Comparison of ENCODE assay signal across 8 mouse cellular contexts in genomic region chrX:100777655-100778234, GRCm38 (mm10). TPM values are rescaled to one million over a fixed set of nuclear protein-coding genes. Genes with fewer than 3 reads are reported as not detected.
DNase-seq lines count a peak whose midpoint lies in the region; ATAC-seq and TF ChIP-seq lines count a peak whose summit lies in the region.

No protein-coding gene starts in this region.

- TF ChIP-seq POLR2A in lung, adult 2 months (IDR thresholded peaks at IDR 0.05; ENCODE audit: borderline replicate concordance, extremely low read depth, low read depth, low read length): no peak

- no peaks in the 10 kb centered on the region for H3K36me3 ChIP-seq in embryonic facial prominence, embryonic 15.5 days
- H3K36me3 ChIP-seq in intestine, embryonic 16.5 days (ENCODE audit: control insufficient read depth, insufficient read depth, low read length): no peaks in the 10 kb centered on the region
- 0 out of 2 replicates have a peak, but pooled peaks cover 3% of the 10 kb centered on the region for H3K36me3 ChIP-seq in neural tube, embryonic 13.5 days

- peak overlapping the region; percentile 44; the same call in 1 of the 2 replicates for H3K9ac ChIP-seq in embryonic facial prominence, embryonic 15.5 days
- H3K9ac ChIP-seq in intestine, embryonic 16.5 days (ENCODE audit: low read depth, low read length): peak overlapping the region; percentile 65
- H3K9ac ChIP-seq in neural tube, embryonic 13.5 days: peak overlapping the region; percentile 75

- peak overlapping the region; percentile 81 for H3K27ac ChIP-seq in embryonic facial prominence, embryonic 15.5 days (replicated peaks)
- peak overlapping the region; percentile 50 for H3K27ac ChIP-seq in intestine, embryonic 16.5 days (ENCODE audit: low read length)
- H3K27ac ChIP-seq in neural tube, embryonic 13.5 days (replicated peaks): peak overlapping the region; percentile 79; the same call in 1 of the 2 replicates

- no peak for TF ChIP-seq CTCF in lung, adult 2 months (IDR thresholded peaks at IDR 0.05; ENCODE audit: insufficient read depth, low read length)

- H3K4me3 ChIP-seq in lung, adult 2 months (replicated peaks; ENCODE audit: extremely low read depth, low read depth, low read length): peak overlapping the region; percentile 63
- peak overlapping the region; percentile 53 for H3K4me3 ChIP-seq in embryonic facial prominence, embryonic 15.5 days (replicated peaks)
- H3K4me3 ChIP-seq in intestine, embryonic 16.5 days (ENCODE audit: low read length): peak overlapping the region; percentile 53
- H3K4me3 ChIP-seq in neural tube, embryonic 13.5 days: peak overlapping the region; percentile 47

- H3K4me2 ChIP-seq in embryonic facial prominence, embryonic 15.5 days (replicated peaks): peak overlapping the region; percentile 49
- peak overlapping the region; percentile 59 for H3K4me2 ChIP-seq in intestine, embryonic 16.5 days (ENCODE audit: low read depth, low read length)
- peak overlapping the region; percentile 58 for H3K4me2 ChIP-seq in neural tube, embryonic 13.5 days

- DNase-seq in lung, adult 2 months: no peak
- DNase-seq in lung, postnatal 10 days: no peak
- no peak for DNase-seq in right cerebral cortex, postnatal 36 days (ENCODE audit: low spot score in 2 of 2)
- DNase-seq in left cerebral cortex, adult 8-10 months (ENCODE audit: low spot score in 2 of 2): no peak

- H3K4me1 ChIP-seq in lung, adult 2 months (ENCODE audit: control insufficient read depth, insufficient read depth, low read length): peaks cover 3% of the 10 kb centered on the region
- H3K4me1 ChIP-seq in embryonic facial prominence, embryonic 15.5 days: peaks cover 10% of the 10 kb centered on the region; the same call in 1 of the 2 replicates
- H3K4me1 ChIP-seq in intestine, embryonic 16.5 days (ENCODE audit: control insufficient read depth, insufficient read depth, low read length): peaks cover 3% of the 10 kb centered on the region
- peaks cover 37% of the 10 kb centered on the region for H3K4me1 ChIP-seq in neural tube, embryonic 13.5 days (replicated peaks)

- no peaks in the 10 kb centered on the region for H3K9me3 ChIP-seq in embryonic facial prominence, embryonic 15.5 days (replicated peaks)
- no peaks in the 10 kb centered on the region for H3K9me3 ChIP-seq in intestine, embryonic 16.5 days (ENCODE audit: control insufficient read depth, low read length)
- H3K9me3 ChIP-seq in neural tube, embryonic 13.5 days: no peaks in the 10 kb centered on the region

- H3K27me3 ChIP-seq in embryonic facial prominence, embryonic 15.5 days: no peaks in the 10 kb centered on the region
- no peaks in the 10 kb centered on the region for H3K27me3 ChIP-seq in intestine, embryonic 16.5 days (replicated peaks; ENCODE audit: control insufficient read depth, insufficient read depth, low read length)
- H3K27me3 ChIP-seq in neural tube, embryonic 13.5 days: no peaks in the 10 kb centered on the region

- no peak for ATAC-seq in embryonic facial prominence, embryonic 15.5 days (ENCODE audit: insufficient number of reproducible peaks, low FRiP score, low TSS enrichment, low read depth)
- no peak for ATAC-seq in intestine, embryonic 16.5 days
- ATAC-seq in neural tube, embryonic 13.5 days (ENCODE audit: low read depth): no peak
- ATAC-seq in inflammation-experienced regulatory T-cells, adult 6 months: no peak

- WGBS in lung, adult 2 months: 45% methylated on average over 10 of the region's 10 CpGs
- WGBS in embryonic facial prominence, embryonic 15.5 days: 21% methylated on average over 10 of the region's 10 CpGs
- WGBS in intestine, embryonic 16.5 days: 17% methylated on average over 10 of the region's 10 CpGs
- 19% methylated on average over 10 of the region's 10 CpGs for WGBS in neural tube, embryonic 13.5 days

RNA-seq across cellular contexts. Expression of gene Dlg3, which starts 10.2 kb away (rescaled TPM):
- polyA plus RNA-seq in lung, adult 2 months (2012; rRNA removed): 9.4 and 13.7 TPM in 2 replicates
- 3.6 and 4.8 TPM in 2 replicates for polyA plus RNA-seq in embryonic facial prominence, embryonic 15.5 days (2015; fragmentation: Nextera tagmentation; extraction: Ambion mirVana)
- 8.5 and 11.0 TPM in 2 replicates for polyA plus RNA-seq in intestine, embryonic 16.5 days (2015; fragmentation: Nextera tagmentation; extraction: Ambion mirVana)
- polyA plus RNA-seq in neural tube, embryonic 13.5 days (2015; fragmentation: Nextera tagmentation; extraction: Ambion mirVana): 5.2 and 6.9 TPM in 2 replicates
- polyA plus RNA-seq in inflammation-experienced regulatory T-cells, adult 6 months (2017; shearing (Covaris generic)): 1 to 10 TPM; 1.3 to 7.7 (median 4.5) TPM
- 100 to 1,000 TPM; 121 to 133 (median 126) TPM for total RNA-seq in left cerebral cortex, adult 8-10 months (2022)

RNA-seq across cellular contexts. Expression of gene Gdpd2, which starts 48.1 kb away (rescaled TPM):
- polyA plus RNA-seq in lung, adult 2 months (2012; rRNA removed): 14.2 and 19.5 TPM in 2 replicates
- 15.1 and 15.8 TPM in 2 replicates for polyA plus RNA-seq in embryonic facial prominence, embryonic 15.5 days (2015; fragmentation: Nextera tagmentation; extraction: Ambion mirVana)
- 1.5 and 1.8 TPM in 2 replicates for polyA plus RNA-seq in intestine, embryonic 16.5 days (2015; fragmentation: Nextera tagmentation; extraction: Ambion mirVana)
- polyA plus RNA-seq in neural tube, embryonic 13.5 days (2015; fragmentation: Nextera tagmentation; extraction: Ambion mirVana): 21.4 and 27.8 TPM in 2 replicates
- polyA plus RNA-seq in inflammation-experienced regulatory T-cells, adult 6 months (2017; shearing (Covaris generic)): not detected
- 10 to 100 TPM in 1 of 4 experiments, 1 to 10 TPM in 3; 5.5 to 10.9 (median 6.8) TPM for total RNA-seq in left cerebral cortex, adult 8-10 months (2022)
